Mouse (Mus musculus): ENCODE measurements around the gene Cldn34d. TPM values are rescaled to one million over a fixed set of nuclear protein-coding genes. Genes with fewer than 3 reads are reported as not detected.

Cldn34d gene
- total RNA-seq (2014; rRNA removed) (not detected in 2 replicates), polyA plus RNA-seq (2015; fragmentation: Nextera tagmentation; extraction: Ambion mirVana) (not detected in 2 replicates)

- Histone ChIP-seq H3K27me3 (ENCODE audit: insufficient read depth, low read length) (no peaks in the 10 kb centered on the region), H3K27ac (ENCODE audit: low read depth, low read length) (no peak within 1 kb of the TSS), H3K36me3 (ENCODE audit: insufficient read depth) (no peaks in the 10 kb centered on the region), H3K9me3 (ENCODE audit: low read length) (peaks cover 6% of the 10 kb centered on the region), H3K4me3 (ENCODE audit: low read depth, low read length) (no peak within 1 kb of the TSS), H3K9ac (no peak within 1 kb of the TSS), H3K4me2 (ENCODE audit: low read depth) (no peak within 1 kb of the TSS), H3K4me1 (ENCODE audit: insufficient read depth) (no peaks in the 10 kb centered on the region)
- no peak for TF ChIP-seq CTCF (IDR thresholded peaks at IDR 0.05; ENCODE audit: low read depth)
- DNase-seq (no peak), ATAC-seq (no peak)
- 82% methylated on average over 1 of the region's 1 CpGs for WGBS
Observed at GRCm38 (mm10) chrX:76602824-76603223, at the start of gene Cldn34d. Cldn34d (minus strand) TSS chrX:76602924.

DNA sequence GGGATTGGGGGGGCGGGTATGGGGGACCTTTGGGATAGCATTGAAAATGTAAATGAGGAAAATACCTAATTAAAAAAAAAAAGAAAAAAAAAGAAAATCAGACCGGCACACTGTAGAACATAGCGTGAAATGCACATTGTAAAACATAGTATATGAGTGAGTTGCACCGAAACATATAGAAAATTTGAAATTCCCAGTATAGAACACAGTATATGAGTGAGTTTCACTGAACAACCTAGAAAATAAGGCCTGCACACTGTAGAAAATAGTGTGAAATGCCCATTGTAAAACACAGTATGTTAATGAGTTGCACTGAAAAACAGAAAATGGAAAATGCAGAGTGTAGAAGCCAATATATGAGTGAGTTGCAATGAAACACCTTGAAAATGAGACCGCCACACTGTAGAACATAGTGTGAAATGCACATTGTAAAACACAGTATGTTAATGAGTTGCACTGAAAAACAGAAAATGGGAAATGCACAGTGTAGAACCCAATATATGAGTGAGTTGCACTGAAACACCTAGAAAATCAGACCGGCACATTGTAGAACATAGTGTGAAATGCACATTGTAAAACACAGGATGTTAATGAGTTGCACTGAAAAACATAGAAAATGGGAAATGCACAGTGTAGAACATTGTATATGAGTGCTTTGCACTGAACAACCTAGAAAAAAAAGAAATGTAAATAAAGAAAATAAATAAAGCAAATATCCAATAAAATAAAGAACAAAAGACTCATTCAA lies 4.1 kb downstream of the Cldn34d start:
- no peak for TF ChIP-seq CTCF (IDR thresholded peaks at IDR 0.05; ENCODE audit: low read depth)
- H3K36me3 ChIP-seq (ENCODE audit: insufficient read depth): no peaks in the 10 kb centered on the region
- no peak overlapping the region for H3K9ac ChIP-seq
- H3K27ac ChIP-seq (ENCODE audit: low read depth, low read length): no peak overlapping the region
- ATAC-seq: peak; percentile 100
- H3K4me3 ChIP-seq (ENCODE audit: low read depth, low read length): no peak overlapping the region
- no peaks in the 10 kb centered on the region for H3K4me1 ChIP-seq (ENCODE audit: insufficient read depth)
- H3K27me3 ChIP-seq (ENCODE audit: insufficient read depth, low read length): no peaks in the 10 kb centered on the region
- peak; percentile 59 for DNase-seq
- WGBS: 56% methylated on average over 5 of the region's 6 CpGs
- H3K9me3 ChIP-seq (ENCODE audit: low read length): peaks cover 6% of the 10 kb centered on the region
- no peak overlapping the region for H3K4me2 ChIP-seq (ENCODE audit: low read depth)

Other genes with a start within 250 kb of the Cldn34d start
- gene Cldn34b4, start 209.6 kb downstream of the Cldn34d start, total RNA-seq (2014; rRNA removed): not detected in 2 replicates
- not detected in 2 replicates for gene Cldn34b4, start 209.6 kb downstream of the Cldn34d start, polyA plus RNA-seq (2015; fragmentation: Nextera tagmentation; extraction: Ambion mirVana)

Data from forebrain, postnatal 0 days (tissue).